Mouse (Mus musculus): ENCODE results near the gene Glud1. TPM values are rescaled to one million over a fixed set of nuclear protein-coding genes. Genes with fewer than 3 reads are reported as not detected.

Gene Glud1
- polyA plus RNA-seq, 1 experiment from 2014 or later: 76.5 TPM

- Histone ChIP-seq H3K4me1 (ENCODE audit: control insufficient read depth, insufficient read depth, low read length) (peaks cover 11% of the 10 kb centered on the region; the same call in 1 of the 2 replicates), H3K27ac (ENCODE audit: low read length) (no peak overlapping the region), H3K9me3 (ENCODE audit: control insufficient read depth, low read depth, low read length) (no peaks in the 10 kb centered on the region), H3K4me3 (ENCODE audit: low read depth, low read length) (no peak overlapping the region), H3K36me3 (ENCODE audit: control insufficient read depth, insufficient read depth, low read length) (no peaks in the 10 kb centered on the region), H3K4me2 (replicated peaks; ENCODE audit: low read depth, low read length) (no peak overlapping the region), H3K27me3 (ENCODE audit: control insufficient read depth, insufficient read depth, low read length) (no peaks in the 10 kb centered on the region), H3K9ac (replicated peaks; ENCODE audit: low read depth, low read length) (no peak overlapping the region)
- no peak for ATAC-seq (ENCODE audit: insufficient number of reproducible peaks, insufficient read depth, low FRiP score, low read depth)
- WGBS: 75% methylated on average over 2 of the region's 2 CpGs
These were observed 61.2 kb downstream of the Glud1 start for GRCm38 (mm10) chr14:34371763-34372162.

- Histone ChIP-seq H3K27me3 (ENCODE audit: control insufficient read depth, insufficient read depth, low read length) (no peaks in the 10 kb centered on the region), H3K36me3 (ENCODE audit: control insufficient read depth, insufficient read depth, low read length) (no peaks in the 10 kb centered on the region), H3K9ac (replicated peaks; ENCODE audit: low read depth, low read length) (no peak overlapping the region), H3K4me3 (ENCODE audit: low read depth, low read length) (no peak overlapping the region), H3K9me3 (ENCODE audit: control insufficient read depth, low read depth, low read length) (no peaks in the 10 kb centered on the region), H3K4me2 (replicated peaks; ENCODE audit: low read depth, low read length) (no peak overlapping the region), H3K4me1 (ENCODE audit: control insufficient read depth, insufficient read depth, low read length) (peaks cover 11% of the 10 kb centered on the region; the same call in 1 of the 2 replicates), H3K27ac (ENCODE audit: low read length) (no peak overlapping the region)
- WGBS: 87% methylated on average over 6 of the region's 6 CpGs
- ATAC-seq (ENCODE audit: insufficient number of reproducible peaks, insufficient read depth, low FRiP score, low read depth): no peak
These were observed 62.1 kb downstream of the Glud1 start for GRCm38 (mm10) chr14:34372646-34373045.

GRCm38 (mm10) chr14:34373581-34373980, 63.1 kb downstream of the Glud1 start:
- no peak overlapping the region for H3K4me3 ChIP-seq (ENCODE audit: low read depth, low read length)
- no peaks in the 10 kb centered on the region for H3K27me3 ChIP-seq (ENCODE audit: control insufficient read depth, insufficient read depth, low read length)
- ATAC-seq (ENCODE audit: insufficient number of reproducible peaks, insufficient read depth, low FRiP score, low read depth): no peak
- no peaks in the 10 kb centered on the region for H3K9me3 ChIP-seq (ENCODE audit: control insufficient read depth, low read depth, low read length)
- no peaks in the 10 kb centered on the region for H3K36me3 ChIP-seq (ENCODE audit: control insufficient read depth, insufficient read depth, low read length)
- H3K27ac ChIP-seq (ENCODE audit: low read length): no peak overlapping the region
- H3K4me2 ChIP-seq (replicated peaks; ENCODE audit: low read depth, low read length): no peak overlapping the region
- no peak overlapping the region for H3K9ac ChIP-seq (replicated peaks; ENCODE audit: low read depth, low read length)
- H3K4me1 ChIP-seq (ENCODE audit: control insufficient read depth, insufficient read depth, low read length): peaks cover 11% of the 10 kb centered on the region; the same call in 1 of the 2 replicates
- WGBS: 80% methylated on average over 6 of the region's 6 CpGs

- WGBS: 10% methylated on average over 10 of the region's 10 CpGs
- ATAC-seq (ENCODE audit: insufficient number of reproducible peaks, insufficient read depth, low FRiP score, low read depth): no peak
- no peak within 1 kb of the TSS; the same call in 1 of the 2 replicates for H3K9ac ChIP-seq (replicated peaks; ENCODE audit: low read depth, low read length)
- H3K27ac ChIP-seq (ENCODE audit: low read length): no peak within 1 kb of the TSS
- H3K27me3 ChIP-seq (ENCODE audit: control insufficient read depth, insufficient read depth, low read length): no peaks in the 10 kb centered on the region
- H3K9me3 ChIP-seq (ENCODE audit: control insufficient read depth, low read depth, low read length): no peaks in the 10 kb centered on the region
- no peaks in the 10 kb centered on the region for H3K36me3 ChIP-seq (ENCODE audit: control insufficient read depth, insufficient read depth, low read length)
- H3K4me3 ChIP-seq (ENCODE audit: low read depth, low read length): no peak within 1 kb of the TSS; the same call in 1 of the 2 replicates
- peaks cover 16% of the 10 kb centered on the region; the same call in 1 of the 2 replicates for H3K4me1 ChIP-seq (ENCODE audit: control insufficient read depth, insufficient read depth, low read length)
- no peak within 1 kb of the TSS for H3K4me2 ChIP-seq (replicated peaks; ENCODE audit: low read depth, low read length)
These were observed 64.0 kb downstream of the Glud1 start, which contains the start of gene Sncg for GRCm38 (mm10) chr14:34374577-34374976. Gene Sncg, minus strand, starts transcription at chr14:34374789.

GRCm38 (mm10) chr14:34375415-34375904, 64.9 kb downstream of the Glud1 start, which contains the start of gene Mmrn2:
Gene Mmrn2, plus strand, starts transcription at chr14:34375465.
- no peak for ATAC-seq (ENCODE audit: insufficient number of reproducible peaks, insufficient read depth, low FRiP score, low read depth)
- Histone ChIP-seq H3K36me3 (ENCODE audit: control insufficient read depth, insufficient read depth, low read length) (no peaks in the 10 kb centered on the region), H3K4me1 (ENCODE audit: control insufficient read depth, insufficient read depth, low read length) (peaks cover 16% of the 10 kb centered on the region; the same call in 1 of the 2 replicates), H3K27me3 (ENCODE audit: control insufficient read depth, insufficient read depth, low read length) (no peaks in the 10 kb centered on the region), H3K4me3 (ENCODE audit: low read depth, low read length) (no peak within 1 kb of the TSS; the same call in 1 of the 2 replicates), H3K9me3 (ENCODE audit: control insufficient read depth, low read depth, low read length) (no peaks in the 10 kb centered on the region), H3K4me2 (replicated peaks; ENCODE audit: low read depth, low read length) (no peak within 1 kb of the TSS; the same call in 1 of the 2 replicates), H3K27ac (ENCODE audit: low read length) (no peak within 1 kb of the TSS), H3K9ac (replicated peaks; ENCODE audit: low read depth, low read length) (no peak within 1 kb of the TSS; the same call in 1 of the 2 replicates)
- 82% methylated on average over 13 of the region's 13 CpGs for WGBS

- H3K9ac ChIP-seq (replicated peaks; ENCODE audit: low read depth, low read length): no peak overlapping the region
- no peaks in the 10 kb centered on the region for H3K27me3 ChIP-seq (ENCODE audit: control insufficient read depth, insufficient read depth, low read length)
These were observed 65.4 kb downstream of the Glud1 start for GRCm38 (mm10) chr14:34375941-34376340.

GRCm38 (mm10) chr14:34377121-34377520, 66.6 kb downstream of the Glud1 start:
- H3K4me3 ChIP-seq (ENCODE audit: low read depth, low read length): no peak overlapping the region
- H3K36me3 ChIP-seq (ENCODE audit: control insufficient read depth, insufficient read depth, low read length): no peaks in the 10 kb centered on the region
- WGBS: 74% methylated on average over 4 of the region's 4 CpGs
- H3K27me3 ChIP-seq (ENCODE audit: control insufficient read depth, insufficient read depth, low read length): no peaks in the 10 kb centered on the region
- no peak for ATAC-seq (ENCODE audit: insufficient number of reproducible peaks, insufficient read depth, low FRiP score, low read depth)
- H3K9me3 ChIP-seq (ENCODE audit: control insufficient read depth, low read depth, low read length): no peaks in the 10 kb centered on the region
- H3K9ac ChIP-seq (replicated peaks; ENCODE audit: low read depth, low read length): no peak overlapping the region
- no peak overlapping the region for H3K4me2 ChIP-seq (replicated peaks; ENCODE audit: low read depth, low read length)
- peaks cover 16% of the 10 kb centered on the region; the same call in 1 of the 2 replicates for H3K4me1 ChIP-seq (ENCODE audit: control insufficient read depth, insufficient read depth, low read length)
- no peak overlapping the region for H3K27ac ChIP-seq (ENCODE audit: low read length)

More at GRCm38 (mm10) chr14:34375941-34376340, 65.4 kb downstream of the Glud1 start:
- Histone ChIP-seq H3K4me3 (ENCODE audit: low read depth, low read length) (no peak overlapping the region; the same call in 1 of the 2 replicates), H3K9me3 (ENCODE audit: control insufficient read depth, low read depth, low read length) (no peaks in the 10 kb centered on the region), H3K36me3 (ENCODE audit: control insufficient read depth, insufficient read depth, low read length) (no peaks in the 10 kb centered on the region), H3K27ac (ENCODE audit: low read length) (no peak overlapping the region), H3K4me1 (ENCODE audit: control insufficient read depth, insufficient read depth, low read length) (peaks cover 16% of the 10 kb centered on the region; the same call in 1 of the 2 replicates), H3K4me2 (replicated peaks; ENCODE audit: low read depth, low read length) (no peak overlapping the region)
- 83% methylated on average over 5 of the region's 5 CpGs for WGBS
- no peak for ATAC-seq (ENCODE audit: insufficient number of reproducible peaks, insufficient read depth, low FRiP score, low read depth)

GRCm38 (mm10) chr14:34378560-34379331, 68.2 kb downstream of the Glud1 start:
- Histone ChIP-seq H3K9me3 (ENCODE audit: control insufficient read depth, low read depth, low read length) (no peaks in the 10 kb centered on the region), H3K36me3 (ENCODE audit: control insufficient read depth, insufficient read depth, low read length) (no peaks in the 10 kb centered on the region), H3K4me2 (replicated peaks; ENCODE audit: low read depth, low read length) (no peak overlapping the region), H3K4me1 (ENCODE audit: control insufficient read depth, insufficient read depth, low read length) (peaks cover 15% of the 10 kb centered on the region; the same call in 1 of the 2 replicates), H3K27ac (ENCODE audit: low read length) (peak overlapping the region; percentile 62; the same call in 1 of the 2 replicates), H3K4me3 (ENCODE audit: low read depth, low read length) (no peak overlapping the region), H3K9ac (replicated peaks; ENCODE audit: low read depth, low read length) (no peak overlapping the region), H3K27me3 (ENCODE audit: control insufficient read depth, insufficient read depth, low read length) (no peaks in the 10 kb centered on the region)
- ATAC-seq (ENCODE audit: insufficient number of reproducible peaks, insufficient read depth, low FRiP score, low read depth): peak; percentile 59; the same call in 1 of the 2 replicates
- WGBS: 30% methylated on average over 11 of the region's 11 CpGs

Measured in stomach, embryonic 14.5 days (tissue).